Mouse (Mus musculus) liver, postnatal 0 days (tissue): Measurements from ENCODE around the gene Senp1. TPM values are rescaled to one million over a fixed set of nuclear protein-coding genes. Genes with fewer than 3 reads are reported as not detected.

Experiments used
- ATAC-seq: fragments of 200-750 bp; cut with Nextera tagmentation; 2 replicates; pipeline ENCODE4 v1.8.0; 2017; ENCODE audit warnings: mild to moderate bottlenecking, moderate library complexity
- DNase-seq: peaks from one replicate; pipeline ENCODE4 v3.0.0-alpha.2; 2016
- H3K27ac ChIP-seq: fragments of 300-500 bp; sonication (generic); 2 replicates; pipeline ENCODE4 v1.5.1; 2014; ENCODE audit warnings: antibody characterized with exemption, moderate library complexity, mild to moderate bottlenecking, low read depth
- H3K27me3 ChIP-seq: fragments of 300-500 bp; sonication (generic); 2 replicates; pipeline ENCODE4 v1.6.1; 2014; ENCODE audit warnings: low read length, control low read depth, mixed read lengths; ENCODE audit not compliant: insufficient read depth
- H3K36me3 ChIP-seq: fragments of 300-500 bp; sonication (generic); replicated peaks from 2 replicates; pipeline ENCODE4 v1.6.1; 2014; ENCODE audit warnings: mild to moderate bottlenecking, control low read depth, low read length, moderate library complexity, mixed read lengths; ENCODE audit not compliant: insufficient read depth
- H3K4me1 ChIP-seq: fragments of 300-500 bp; sonication (generic); 2 replicates; pipeline ENCODE4 v1.6.1; 2014; ENCODE audit warnings: antibody characterized with exemption, mild to moderate bottlenecking, control low read depth; ENCODE audit not compliant: insufficient read depth
- H3K4me2 ChIP-seq: fragments of 300-500 bp; sonication (generic); 2 replicates; pipeline ENCODE4 v1.6.1; 2014; ENCODE audit warnings: low read depth, mild to moderate bottlenecking, low read length, moderate library complexity, mixed read lengths
- H3K4me3 ChIP-seq: fragments of 300-500 bp; sonication (generic); 2 replicates; pipeline ENCODE4 v1.5.1; 2014; ENCODE audit warnings: low read depth, low read length
- H3K9ac ChIP-seq: fragments of 300-500 bp; sonication (generic); replicated peaks from 2 replicates; pipeline ENCODE4 v1.6.1; 2014; ENCODE audit warnings: mild to moderate bottlenecking, moderate library complexity
- H3K9me3 ChIP-seq: fragments of 300-500 bp; sonication (generic); 2 replicates; pipeline ENCODE4 v1.6.1; 2016; ENCODE audit warnings: mild to moderate bottlenecking, control low read depth, low read length, mixed read lengths
- CTCF ChIP-seq: sonication (generic); IDR thresholded peaks from 2 replicates; pipeline ENCODE4 v1.5.1; 2016; ENCODE audit warnings: antibody characterized with exemption, low read depth
- EP300 ChIP-seq: IDR thresholded peaks from 2 replicates; pipeline ENCODE4 v1.6.1; 2016; ENCODE audit warnings: antibody characterized with exemption, low read depth, mild to moderate bottlenecking
- WGBS: fragments of 180-500 bp; shearing (Covaris S2); extraction: QIAGEN DNeasy Blood & Tissue Kit; methylation state at CpG from one replicate; pipeline ENCODE4 v1.1.7; 2014; ENCODE audit not compliant: insufficient replicate concordance; 5-methylcytosine and 5-hydroxymethylcytosine counted together
- polyA plus RNA-seq: library from polyadenylated mRNA; unstranded; fragments of >200 nt; fragmentation: Nextera tagmentation; extraction: Ambion mirVana; gene quantifications from 2 replicates; pipeline ENCODE4 v1.2.1, GENCODE M21; 2015

Gene Senp1
- polyA plus RNA-seq, 1 experiment from 2014 or later = 6.7 TPM

DNA sequence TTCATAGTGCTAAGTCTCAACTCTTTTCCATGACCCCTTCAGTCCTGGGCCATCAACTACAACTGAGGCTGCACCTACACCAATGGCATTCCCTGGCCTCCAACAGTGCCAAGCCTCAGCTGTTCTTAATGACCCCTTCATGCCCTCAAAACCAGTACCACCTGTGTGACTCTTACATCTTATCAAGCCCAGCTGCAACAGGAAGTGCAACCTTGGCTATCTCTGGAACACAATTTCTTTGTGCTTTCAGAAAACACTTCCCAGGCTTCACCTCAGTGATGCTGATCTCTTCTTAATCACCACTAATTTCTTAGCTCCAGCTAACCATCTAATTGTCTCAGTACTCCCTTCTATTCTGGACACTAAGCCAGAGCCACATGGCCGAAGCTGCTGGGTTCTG, 4.7 kb downstream of the Senp1 start:
- Histone ChIP-seq H3K4me3 (no peak overlapping the region), H3K4me1 (peaks cover 6% of the 10 kb centered on the region; the same call in 1 of the 2 replicates), H3K9ac (no peak overlapping the region), H3K27me3 (no peaks in the 10 kb centered on the region), H3K27ac (no peak overlapping the region), H3K36me3 (peaks cover 16% of the 10 kb centered on the region), H3K9me3 (no peaks in the 10 kb centered on the region), H3K4me2 (0 out of 2 replicates have a peak overlapping the region, but pooled peaks have one; percentile 0)
- DNase-seq (no peak), ATAC-seq (no peak)
- WGBS = 75% methylated on average over 1 of the region's 1 CpGs
- TF ChIP-seq CTCF = no peak
- no peak for TF ChIP-seq EP300

DNA sequence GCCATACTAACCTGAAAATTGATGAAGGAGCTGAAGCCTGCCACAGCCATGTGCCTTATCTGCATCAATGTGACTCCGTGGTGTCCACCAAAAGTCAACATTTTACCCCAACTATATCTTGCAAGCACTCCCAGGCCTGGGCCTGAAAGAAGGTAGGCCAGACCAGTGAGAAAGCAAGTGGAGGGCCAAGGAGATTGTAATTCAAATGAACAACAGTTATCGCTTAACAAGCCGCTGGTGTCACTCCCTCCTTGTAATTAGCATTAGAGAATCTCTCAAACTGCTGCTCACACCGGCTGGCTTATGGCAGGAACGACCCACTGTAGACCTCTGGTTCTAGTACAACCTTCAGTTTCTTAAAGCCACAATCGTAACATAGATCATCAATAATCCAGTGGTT, 16.6 kb downstream of the Senp1 start:
- Histone ChIP-seq H3K27me3 (no peaks in the 10 kb centered on the region), H3K4me2 (no peak overlapping the region), H3K4me3 (no peak overlapping the region), H3K36me3 (peaks cover 61% of the 10 kb centered on the region), H3K9me3 (no peaks in the 10 kb centered on the region), H3K27ac (no peak overlapping the region), H3K4me1 (no peaks in the 10 kb centered on the region), H3K9ac (no peak overlapping the region)
- ATAC-seq = no peak
- WGBS = 91% methylated on average over 6 of the region's 6 CpGs
- TF ChIP-seq EP300 (no peak), CTCF (no peak)
- no peak for DNase-seq

DNA sequence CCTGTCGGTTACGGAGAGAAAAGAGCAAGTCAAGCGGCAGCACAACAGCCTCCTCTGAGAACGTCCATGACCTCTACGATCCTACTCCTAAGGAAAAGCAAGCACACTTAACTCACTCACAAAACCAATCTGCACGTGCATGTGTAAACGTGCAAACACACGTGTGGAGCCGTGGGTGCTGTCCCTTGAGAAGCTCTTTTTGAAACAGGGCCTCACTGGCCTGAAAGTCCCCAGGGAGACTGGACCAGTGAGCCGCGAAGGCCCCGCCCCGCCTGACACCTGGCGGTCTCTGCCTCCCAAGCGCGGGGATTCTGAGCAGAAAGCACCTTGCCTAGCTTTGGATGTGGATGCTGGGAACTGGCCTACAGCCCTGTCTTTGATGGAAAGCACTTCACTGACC, 18.5 kb downstream of the Senp1 start:
- H3K4me1 ChIP-seq = no peaks in the 10 kb centered on the region
- H3K9me3 ChIP-seq = no peaks in the 10 kb centered on the region
- peak; percentile 36 for DNase-seq
- no peak overlapping the region for H3K9ac ChIP-seq
- H3K27me3 ChIP-seq = no peaks in the 10 kb centered on the region
- H3K36me3 ChIP-seq = peaks cover 65% of the 10 kb centered on the region
- no peak for TF ChIP-seq EP300
- no peak for TF ChIP-seq CTCF
- H3K27ac ChIP-seq = no peak overlapping the region
- no peak overlapping the region for H3K4me3 ChIP-seq
- WGBS = 83% methylated on average over 16 of the region's 16 CpGs
- no peak overlapping the region for H3K4me2 ChIP-seq
- no peak for ATAC-seq

DNA sequence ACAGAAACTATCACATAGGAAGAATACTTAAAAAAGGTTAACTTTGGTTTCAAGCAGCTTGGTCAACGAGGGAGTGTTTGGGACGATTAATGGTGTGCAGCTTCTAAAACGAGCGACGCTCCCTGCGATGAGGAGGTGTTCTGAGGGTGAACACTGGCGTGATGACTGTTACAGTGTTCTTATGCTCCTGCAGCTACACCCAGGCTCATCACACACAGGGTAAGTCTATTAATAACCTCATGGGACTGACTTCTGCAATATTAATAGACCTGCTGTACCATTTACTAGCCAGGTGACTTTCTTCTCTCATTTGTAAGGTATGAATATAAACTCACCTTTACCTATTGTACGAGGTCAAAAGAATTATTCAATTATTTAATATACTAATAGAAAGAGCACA, 19.0 kb downstream of the Senp1 start:
- H3K36me3 ChIP-seq = peaks cover 69% of the 10 kb centered on the region
- no peak for DNase-seq
- H3K9me3 ChIP-seq = no peaks in the 10 kb centered on the region
- no peaks in the 10 kb centered on the region for H3K4me1 ChIP-seq
- no peak overlapping the region for H3K4me2 ChIP-seq
- no peaks in the 10 kb centered on the region for H3K27me3 ChIP-seq
- 84% methylated on average over 8 of the region's 8 CpGs for WGBS
- no peak overlapping the region for H3K27ac ChIP-seq
- ATAC-seq = no peak
- TF ChIP-seq EP300 (no peak), CTCF (no peak)
- H3K4me3 ChIP-seq = no peak overlapping the region
- no peak overlapping the region for H3K9ac ChIP-seq

DNA sequence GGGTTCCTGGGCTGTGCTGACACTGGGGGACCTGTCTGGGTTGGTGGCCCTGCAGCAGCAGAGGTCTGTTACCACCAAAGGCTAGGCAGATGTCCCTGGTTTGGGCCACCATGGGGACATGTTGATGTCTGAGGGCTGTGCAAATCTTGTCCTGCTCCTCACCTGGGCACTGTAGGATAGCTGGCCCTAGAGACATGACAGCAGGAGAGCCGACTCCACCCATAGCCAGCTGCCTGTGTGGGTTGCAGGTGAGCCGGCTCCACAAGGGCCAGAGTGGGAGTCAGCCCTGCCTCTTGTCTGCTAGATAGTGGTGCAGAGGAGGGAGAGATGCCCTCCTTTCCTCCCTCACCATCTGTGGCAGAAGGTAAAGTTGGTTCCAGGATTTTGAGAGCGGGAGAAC, 23.2 kb downstream of the Senp1 start:
- no peak for ATAC-seq
- 91% methylated on average over 3 of the region's 3 CpGs for WGBS

DNA sequence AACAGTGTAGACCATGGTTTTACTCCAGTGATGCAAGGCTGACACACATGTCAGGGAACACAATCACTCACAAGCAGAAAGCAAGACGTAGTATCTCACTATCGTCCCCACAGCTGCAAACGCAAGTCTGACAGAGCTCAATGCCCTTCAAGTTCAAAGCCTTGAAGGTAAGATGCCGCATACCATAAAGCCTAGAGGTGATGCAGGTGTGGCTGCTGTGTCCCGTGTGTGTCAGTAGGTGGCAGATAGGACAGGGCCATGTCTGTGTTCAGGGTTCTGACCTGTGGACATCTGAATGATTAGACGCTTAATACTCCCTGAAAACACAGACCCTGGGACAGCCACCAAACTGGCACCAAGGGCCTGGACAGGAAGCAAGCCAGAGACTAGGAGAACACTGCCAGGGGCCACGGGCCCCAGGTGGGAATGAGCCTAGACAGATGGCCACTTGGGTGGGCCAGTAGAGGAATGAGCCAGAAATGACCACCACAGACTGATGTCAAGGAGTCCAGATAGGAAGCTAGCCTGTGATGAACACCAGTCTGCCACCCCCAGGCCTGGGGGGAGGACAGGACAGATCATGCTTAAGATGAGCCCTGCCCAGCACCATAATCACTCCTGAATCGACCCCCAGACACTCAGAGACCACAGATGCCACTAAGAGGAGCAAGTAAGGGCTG, 23.8 kb downstream of the Senp1 start:
- H3K9me3 ChIP-seq = no peaks in the 10 kb centered on the region
- H3K27me3 ChIP-seq = no peaks in the 10 kb centered on the region
- peak; percentile 15; the same call in 1 of the 2 replicates for TF ChIP-seq CTCF
- TF ChIP-seq EP300 = no peak
- H3K4me3 ChIP-seq = no peak overlapping the region
- no peaks in the 10 kb centered on the region for H3K4me1 ChIP-seq
- DNase-seq (no peak), ATAC-seq (no peak)
- H3K4me2 ChIP-seq = no peak overlapping the region
- H3K36me3 ChIP-seq = peaks cover 66% of the 10 kb centered on the region
- H3K27ac ChIP-seq = no peak overlapping the region
- WGBS = 89% methylated on average over 8 of the region's 8 CpGs
- no peak overlapping the region for H3K9ac ChIP-seq

More for the DNA sequence above, 23.2 kb downstream of the Senp1 start:
- no peak overlapping the region for H3K4me2 ChIP-seq
- no peak overlapping the region for H3K9ac ChIP-seq
- H3K4me1 ChIP-seq = no peaks in the 10 kb centered on the region
- peaks cover 66% of the 10 kb centered on the region for H3K36me3 ChIP-seq
- H3K4me3 ChIP-seq = no peak overlapping the region
- no peaks in the 10 kb centered on the region for H3K27me3 ChIP-seq
- no peak overlapping the region for H3K27ac ChIP-seq
- TF ChIP-seq CTCF (no peak), EP300 (no peak)
- H3K9me3 ChIP-seq = no peaks in the 10 kb centered on the region
- DNase-seq = no peak

DNA sequence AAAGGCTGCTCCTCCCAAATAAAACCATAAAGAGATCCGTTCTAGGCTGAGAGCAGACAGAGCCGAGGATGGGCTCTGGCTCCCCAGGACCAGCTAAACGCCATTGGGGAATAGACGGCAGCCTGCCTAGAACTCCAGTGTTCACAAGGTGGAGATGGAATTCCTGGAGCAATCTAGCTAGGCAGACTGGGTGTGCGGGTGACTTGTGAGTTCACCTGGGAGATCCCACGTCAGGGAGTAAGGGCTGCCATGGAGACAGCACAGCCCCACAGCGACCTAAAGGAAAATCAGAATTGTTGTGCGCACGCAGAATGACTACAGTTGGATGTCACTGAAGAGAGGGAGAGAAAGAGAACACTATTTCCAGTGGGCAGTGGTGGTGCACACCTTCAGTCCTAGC, 25.0 kb downstream of the Senp1 start:
- DNase-seq (no peak), ATAC-seq (no peak)
- Histone ChIP-seq H3K36me3 (peaks cover 71% of the 10 kb centered on the region), H3K4me3 (no peak overlapping the region), H3K9ac (no peak overlapping the region), H3K4me1 (no peaks in the 10 kb centered on the region), H3K27ac (no peak overlapping the region), H3K27me3 (no peaks in the 10 kb centered on the region), H3K4me2 (no peak overlapping the region), H3K9me3 (no peaks in the 10 kb centered on the region)
- TF ChIP-seq EP300 (no peak), CTCF (no peak)
- 91% methylated on average over 9 of the region's 9 CpGs for WGBS
